Mouse (Mus musculus) limb, embryonic 15.5 days (tissue): ENCODE results near the gene Prss57. TPM values are rescaled to one million over a fixed set of nuclear protein-coding genes. Genes with fewer than 3 reads are reported as not detected.

Source experiments
- polyA plus RNA-seq: library from polyadenylated mRNA; unstranded; fragments of >200 nt; fragmentation: Nextera tagmentation; extraction: Ambion mirVana; gene quantifications from 2 replicates; pipeline ENCODE4 v1.2.1, GENCODE M21; 2015

Prss57 gene
- polyA plus RNA-seq, 1 experiment from 2014 or later, result 0.12 TPM

Other genes with a start within 250 kb of the Prss57 start
- 65.5 and 66.4 TPM in 2 replicates for gene Mier2, start 235.8 kb downstream of the Prss57 start, polyA plus RNA-seq
- not detected in 2 replicates for gene Theg, start 203.6 kb downstream of the Prss57 start, polyA plus RNA-seq
- not detected in 2 replicates for gene C2cd4c, start 176.9 kb downstream of the Prss57 start, polyA plus RNA-seq
- 7.8 and 10.1 TPM in 2 replicates for gene Shc2, start 153.0 kb downstream of the Prss57 start, polyA plus RNA-seq
- 0.12 TPM in 1 of 2 replicates, not detected in the other for gene Odf3l2, start 145.2 kb downstream of the Prss57 start, polyA plus RNA-seq
- 5.4 and 5.8 TPM in 2 replicates for gene Madcam1, start 126.4 kb downstream of the Prss57 start, polyA plus RNA-seq
- gene Tpgs1, start 121.6 kb downstream of the Prss57 start, polyA plus RNA-seq, result 54.6 and 58.9 TPM in 2 replicates
- 100 and 110 TPM in 2 replicates for gene Cdc34, start 108.8 kb downstream of the Prss57 start, polyA plus RNA-seq
- gene Gzmm, start 101.9 kb downstream of the Prss57 start, polyA plus RNA-seq, result 0.86 and 1.3 TPM in 2 replicates
- gene Bsg, start 86.5 kb downstream of the Prss57 start, polyA plus RNA-seq, result 910 and 960 TPM in 2 replicates
- 0.08 TPM in 1 of 2 replicates, not detected in the other for gene Hcn2, start 74.3 kb downstream of the Prss57 start, polyA plus RNA-seq
- 35.8 and 41.5 TPM in 2 replicates for gene Polrmt, start 44.4 kb downstream of the Prss57 start, polyA plus RNA-seq
- 0.95 and 2.2 TPM in 2 replicates for gene Fgf22, start 35.9 kb downstream of the Prss57 start, polyA plus RNA-seq
- gene Rnf126, start 24.0 kb downstream of the Prss57 start, polyA plus RNA-seq, result 93.2 and 104 TPM in 2 replicates
- gene Fstl3, start 13.7 kb downstream of the Prss57 start, polyA plus RNA-seq, result 21.2 and 22.2 TPM in 2 replicates
- 79.9 and 84.8 TPM in 2 replicates for gene Palm, start 2.6 kb upstream of the Prss57 start, polyA plus RNA-seq
- 0.56 and 1.6 TPM in 2 replicates for gene Misp, start 30.0 kb upstream of the Prss57 start, polyA plus RNA-seq
- 301 and 303 TPM in 2 replicates for gene Ptbp1, start 63.5 kb upstream of the Prss57 start, polyA plus RNA-seq
- 3.7 and 5.1 TPM in 2 replicates for gene Prtn3, start 83.5 kb upstream of the Prss57 start, polyA plus RNA-seq
- gene Plppr3, start 83.7 kb upstream of the Prss57 start, polyA plus RNA-seq, result 53.0 and 60.1 TPM in 2 replicates
- gene Elane, start 95.3 kb upstream of the Prss57 start, polyA plus RNA-seq, result 0.36 and 0.40 TPM in 2 replicates
- 0.27 TPM in 1 of 2 replicates, not detected in the other for gene Cfd, start 99.9 kb upstream of the Prss57 start, polyA plus RNA-seq
- 35.4 and 37.7 TPM in 2 replicates for gene Med16, start 118.0 kb upstream of the Prss57 start, polyA plus RNA-seq
- gene Gm26602, start 119.9 kb upstream of the Prss57 start, polyA plus RNA-seq, result not detected in 2 replicates
- 1.0 and 1.2 TPM in 2 replicates for gene Kiss1r, start 126.0 kb upstream of the Prss57 start, polyA plus RNA-seq
- gene R3hdm4, start 130.2 kb upstream of the Prss57 start, polyA plus RNA-seq, result 159 and 161 TPM in 2 replicates
- 5.7 and 7.4 TPM in 2 replicates for gene Arid3a, start 136.1 kb upstream of the Prss57 start, polyA plus RNA-seq
- gene Wdr18, start 169.2 kb upstream of the Prss57 start, polyA plus RNA-seq, result 81.7 and 83.6 TPM in 2 replicates
- gene Grin3b, start 179.8 kb upstream of the Prss57 start, polyA plus RNA-seq, result 0.40 and 0.64 TPM in 2 replicates
- gene Tmem259, start 193.4 kb upstream of the Prss57 start, polyA plus RNA-seq, result 19.3 and 20.1 TPM in 2 replicates
- gene Cnn2, start 197.6 kb upstream of the Prss57 start, polyA plus RNA-seq, result 264 and 270 TPM in 2 replicates
- 3.3 and 3.4 TPM in 2 replicates for gene Abca7, start 205.5 kb upstream of the Prss57 start, polyA plus RNA-seq
- 5.3 and 6.4 TPM in 2 replicates for gene Arhgap45, start 225.7 kb upstream of the Prss57 start, polyA plus RNA-seq
- gene Polr2e, start 248.8 kb upstream of the Prss57 start, polyA plus RNA-seq, result 213 and 217 TPM in 2 replicates